Mouse (Mus musculus) left cerebral cortex, adult 11 months (tissue): ENCODE results near the gene Mmp9.
A peak's percentile ranks its signal among the peaks of the same experiment; 100 is the strongest.

Source experiments
- DNase-seq: peaks from one replicate; pipeline ENCODE4 v3.0.0; 2022; ENCODE audit warnings: low spot score

Gene Mmp9

GRCm38 (mm10) chr2:164994156-164994555 is 53.6 kb downstream of the Mmp9 start:
- DNase-seq = no peak

- peak; percentile 69 for DNase-seq
Observed at GRCm38 (mm10) chr2:164994659-164995428, 54.3 kb downstream of the Mmp9 start.

- DNase-seq = no peak
Observed at GRCm38 (mm10) chr2:164995976-164996375, 55.4 kb downstream of the Mmp9 start.

GRCm38 (mm10) chr2:164996848-164997720 is 56.5 kb downstream of the Mmp9 start:
- DNase-seq = no peak

GRCm38 (mm10) chr2:164997721-164998428 is 57.3 kb downstream of the Mmp9 start:
- no peak for DNase-seq

GRCm38 (mm10) chr2:165001958-165002357 is 61.4 kb downstream of the Mmp9 start:
- DNase-seq = no peak

- DNase-seq = no peak
Observed at GRCm38 (mm10) chr2:165003108-165003507, 62.5 kb downstream of the Mmp9 start.

- DNase-seq = no peak
Observed at GRCm38 (mm10) chr2:165004237-165004636, 63.7 kb downstream of the Mmp9 start.
